Mouse (Mus musculus) E14TG2a.4 (cell line): ENCODE data around the gene Gli1.

Experiments used
- H3K27me3 ChIP-seq: 2 replicates; pipeline ENCODE4 v1.6.1; 2014; ENCODE audit warnings: low read length, control low read depth; ENCODE audit not compliant: insufficient read depth
- H3K36me3 ChIP-seq: 2 replicates; pipeline ENCODE4 v1.6.1; 2014; ENCODE audit warnings: low read length, control low read depth; ENCODE audit not compliant: insufficient read depth
- H3K4me1 ChIP-seq: replicated peaks from 2 replicates; pipeline ENCODE4 v1.6.1; 2014; ENCODE audit warnings: low read depth, low read length, control low read depth
- H3K4me3 ChIP-seq: replicated peaks from 2 replicates; pipeline ENCODE4 v1.5.1; 2014; ENCODE audit warnings: mild to moderate bottlenecking, low read length
- H3K9me3 ChIP-seq: 2 replicates; pipeline ENCODE4 v1.6.1; 2014; ENCODE audit warnings: low read length, control low read depth
- CTCF ChIP-seq: conservative IDR thresholded peaks from 2 replicates; pipeline ENCODE4 v1.5.1; 2014; ENCODE audit warnings: low read length
- NANOG ChIP-seq: IDR thresholded peaks from 2 replicates; pipeline ENCODE4 v1.6.1; 2014; ENCODE audit warnings: borderline replicate concordance, low read length, mixed read lengths
- POU5F1 ChIP-seq: IDR thresholded peaks from 2 replicates; pipeline ENCODE4 v1.6.1; 2014; ENCODE audit warnings: low read length, borderline replicate concordance

The Gli1 gene

DNA sequence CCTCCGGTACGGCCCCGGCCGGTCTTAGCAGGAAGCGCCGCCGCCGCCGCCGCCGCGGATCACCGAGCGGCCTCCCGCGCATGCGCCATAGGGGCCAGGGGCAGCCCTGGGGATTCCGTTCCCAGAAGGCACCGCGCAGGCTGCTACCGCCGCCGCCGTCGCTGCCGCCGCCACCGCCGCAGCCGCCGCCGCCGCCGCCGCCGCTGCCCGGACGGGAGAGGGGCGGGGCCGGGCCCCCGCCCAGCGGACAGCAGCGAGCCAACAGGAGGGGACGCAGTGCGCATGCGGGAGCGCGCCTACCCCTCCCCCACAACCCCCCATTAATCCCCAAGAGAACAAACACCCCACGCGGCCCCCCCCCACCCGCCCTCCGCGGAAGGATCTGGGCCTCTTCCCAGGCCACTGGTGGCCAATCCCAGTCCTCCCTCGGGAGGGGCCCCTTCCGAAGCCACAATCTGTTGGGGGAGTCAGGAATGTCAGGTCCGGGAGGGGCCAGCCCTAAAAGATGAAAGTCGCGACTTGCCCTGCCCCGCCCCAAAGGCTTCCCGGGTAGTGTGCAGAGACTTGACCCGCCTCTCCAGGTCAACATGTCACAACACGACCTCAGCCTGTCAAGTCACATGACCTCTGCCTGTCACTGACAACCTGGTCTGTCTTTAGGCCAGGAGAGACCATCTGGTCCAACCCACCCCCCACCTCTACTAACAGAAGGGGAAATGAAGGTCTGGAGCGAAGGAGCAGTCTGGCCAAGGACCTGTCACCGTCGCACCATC lies 52.8 kb downstream of the Gli1 start, which contains the start of gene Mbd6:
Gene Mbd6 (minus strand): TSS at position 219 of the 773 bp plus-strand sequence.
- TF ChIP-seq NANOG, result no peak
- TF ChIP-seq POU5F1, result no peak
- no peak for TF ChIP-seq CTCF
- H3K9me3 ChIP-seq, result no peaks in the 10 kb centered on the region
- peaks cover 61% of the 10 kb centered on the region for H3K36me3 ChIP-seq
- H3K27me3 ChIP-seq, result no peaks in the 10 kb centered on the region
- H3K4me3 ChIP-seq, result peak within 1 kb of the TSS; percentile 86
- H3K4me1 ChIP-seq, result peaks cover 81% of the 10 kb centered on the region

DNA sequence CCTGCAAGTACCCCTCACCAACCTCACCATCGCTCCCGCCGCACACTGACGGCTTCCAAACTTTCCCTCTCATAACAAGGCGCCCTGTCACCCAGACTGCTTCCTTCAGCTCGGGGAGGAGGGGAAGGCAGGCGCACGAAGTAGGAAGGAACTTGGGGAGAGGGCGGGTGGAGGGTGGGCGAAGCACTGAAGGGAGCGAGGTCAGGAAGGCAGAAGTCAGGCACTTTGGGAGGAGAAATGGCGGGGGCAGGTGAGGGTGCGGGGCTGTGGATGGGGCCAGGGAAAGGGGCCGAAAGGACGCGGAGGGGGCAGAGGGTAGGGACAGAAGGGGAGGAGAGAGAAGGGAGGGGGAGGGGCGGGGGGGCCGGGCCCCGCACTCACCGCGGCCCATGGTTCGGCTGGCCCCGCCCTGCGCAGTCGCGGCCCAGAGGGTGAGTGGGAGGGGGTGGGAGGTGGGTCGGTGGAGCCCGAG lies 53.4 kb downstream of the Gli1 start:
- peaks cover 61% of the 10 kb centered on the region for H3K36me3 ChIP-seq
- no peaks in the 10 kb centered on the region for H3K27me3 ChIP-seq
- peak overlapping the region; percentile 86 for H3K4me3 ChIP-seq
- H3K4me1 ChIP-seq, result peaks cover 86% of the 10 kb centered on the region
- no peaks in the 10 kb centered on the region for H3K9me3 ChIP-seq
- TF ChIP-seq CTCF, result no peak

DNA sequence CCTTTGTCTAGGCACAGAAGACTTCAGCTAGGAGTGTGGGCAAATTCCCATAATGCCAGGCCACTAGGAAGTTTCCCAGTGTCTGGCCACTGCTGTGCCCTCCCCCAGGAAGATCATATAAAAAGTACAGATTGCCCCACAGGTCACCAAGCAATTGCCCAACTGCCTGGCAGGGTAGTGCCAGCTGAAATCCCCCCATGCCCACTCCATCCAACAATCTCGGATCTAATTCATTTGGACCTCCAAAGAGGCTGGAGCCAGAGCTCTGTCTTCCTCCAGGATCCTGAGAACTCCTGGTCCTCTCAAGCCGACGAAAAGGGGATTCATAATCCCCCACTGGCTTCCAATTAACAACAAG lies 53.9 kb downstream of the Gli1 start:
- Histone ChIP-seq H3K4me3 (peak overlapping the region; percentile 86), H3K36me3 (peaks cover 61% of the 10 kb centered on the region), H3K27me3 (no peaks in the 10 kb centered on the region), H3K4me1 (peaks cover 86% of the 10 kb centered on the region), H3K9me3 (no peaks in the 10 kb centered on the region)
- no peak for TF ChIP-seq POU5F1
- TF ChIP-seq CTCF, result no peak
- no peak for TF ChIP-seq NANOG

DNA sequence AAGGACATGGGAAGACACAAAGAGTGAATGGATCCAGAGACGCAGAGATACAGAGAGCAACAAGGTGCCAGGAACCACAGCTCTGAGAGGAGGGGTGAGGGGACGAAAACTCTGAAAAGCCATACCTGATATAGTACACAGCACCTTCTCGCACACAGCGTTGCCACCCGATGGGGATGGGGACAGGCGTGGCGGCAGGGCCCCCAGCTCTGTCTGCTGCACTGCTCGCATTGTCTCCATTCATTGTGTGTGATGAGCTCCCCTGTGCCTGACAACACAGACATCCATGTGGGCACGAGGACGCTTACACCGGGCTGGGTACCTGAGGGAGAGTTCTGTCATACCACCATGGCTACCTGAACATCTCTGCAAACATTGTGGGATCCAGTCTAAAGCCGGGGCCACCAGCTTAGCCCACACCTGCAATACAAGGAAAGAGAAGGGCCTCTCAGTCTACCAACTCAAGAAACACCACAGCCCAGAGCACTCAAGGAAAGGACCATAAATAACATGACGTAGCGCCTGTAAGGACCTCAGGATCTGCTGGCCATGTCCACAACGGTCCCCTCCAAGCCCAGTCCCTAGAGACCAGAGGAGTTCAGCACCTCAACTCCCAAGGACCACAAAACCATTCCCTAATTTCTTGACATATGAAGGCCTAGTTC lies 54.4 kb downstream of the Gli1 start:
- no peaks in the 10 kb centered on the region for H3K9me3 ChIP-seq
- H3K4me3 ChIP-seq, result peak overlapping the region; percentile 86
- TF ChIP-seq POU5F1 (no peak), NANOG (no peak), CTCF (no peak)
- H3K36me3 ChIP-seq, result peaks cover 61% of the 10 kb centered on the region
- no peaks in the 10 kb centered on the region for H3K27me3 ChIP-seq
- H3K4me1 ChIP-seq, result peaks cover 87% of the 10 kb centered on the region

DNA sequence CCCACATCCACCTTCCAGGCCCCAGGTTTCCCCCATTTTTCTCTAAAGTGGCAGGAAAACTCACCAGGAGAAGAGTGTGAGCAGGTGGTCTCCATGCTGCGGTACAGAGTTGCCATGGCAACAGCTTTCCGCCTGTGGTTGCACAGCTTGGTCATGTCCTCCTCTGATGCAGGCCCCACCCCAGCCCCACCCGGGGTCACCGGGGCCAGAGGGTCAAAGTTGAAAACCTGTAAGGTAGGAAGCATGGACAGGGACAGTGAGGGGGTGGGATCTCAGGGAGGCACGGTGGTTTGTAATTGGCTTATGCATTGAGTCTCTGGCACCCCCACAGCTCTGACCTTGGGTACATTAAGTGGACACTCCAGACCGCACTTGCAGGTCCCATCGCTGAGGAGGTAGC lies 55.0 kb downstream of the Gli1 start:
- TF ChIP-seq CTCF (no peak), POU5F1 (no peak), NANOG (no peak)
- Histone ChIP-seq H3K27me3 (no peaks in the 10 kb centered on the region), H3K4me3 (peak overlapping the region; percentile 86; the same call in 1 of the 2 replicates), H3K4me1 (peaks cover 87% of the 10 kb centered on the region), H3K36me3 (peaks cover 64% of the 10 kb centered on the region), H3K9me3 (no peaks in the 10 kb centered on the region)

DNA sequence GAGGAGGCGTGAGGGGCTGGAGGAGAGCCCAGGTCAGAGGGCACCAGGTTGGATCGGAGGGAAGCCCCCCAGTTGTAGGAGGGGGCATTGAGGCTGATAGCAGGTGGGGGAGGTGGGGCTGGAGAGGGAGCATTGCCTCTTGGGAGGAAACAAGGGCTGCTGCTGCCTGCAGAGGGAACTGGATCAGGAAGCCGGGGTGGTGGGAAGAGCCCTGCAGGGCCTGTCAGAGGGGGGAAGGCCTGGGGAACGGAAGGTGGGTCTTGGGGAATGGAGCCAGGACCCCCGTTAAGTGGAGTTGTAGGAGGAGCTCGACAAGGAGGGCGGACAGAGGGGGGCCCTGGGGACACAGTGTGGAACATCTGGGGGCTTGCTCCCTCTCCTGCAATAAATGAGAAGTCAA lies 55.6 kb downstream of the Gli1 start:
- Histone ChIP-seq H3K9me3 (no peaks in the 10 kb centered on the region), H3K4me1 (peaks cover 87% of the 10 kb centered on the region)

DNA sequence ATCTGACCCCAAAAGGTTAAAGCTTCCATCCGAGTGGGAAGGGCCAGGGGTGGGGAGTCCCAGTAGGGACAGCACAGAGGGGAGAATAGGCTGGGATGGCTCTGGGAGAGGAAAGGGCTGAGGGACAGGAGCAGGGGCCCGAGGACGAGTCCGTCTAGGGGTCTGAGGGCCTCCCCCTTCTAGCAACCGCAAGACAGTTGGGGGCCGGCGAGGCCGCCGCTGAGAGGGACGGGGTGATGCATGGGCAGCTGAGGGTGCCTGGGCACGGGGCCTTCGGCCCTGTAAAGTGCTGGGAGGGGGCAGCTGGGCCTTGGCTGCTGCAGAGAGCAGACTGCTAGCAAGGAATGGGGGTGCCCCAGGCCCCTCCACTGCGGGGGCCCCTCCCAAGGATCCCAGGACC lies 56.1 kb downstream of the Gli1 start:
- H3K4me3 ChIP-seq, result peak overlapping the region; percentile 35
- H3K9me3 ChIP-seq, result no peaks in the 10 kb centered on the region
- H3K27me3 ChIP-seq, result no peaks in the 10 kb centered on the region
- no peak for TF ChIP-seq CTCF
- TF ChIP-seq POU5F1, result no peak
- TF ChIP-seq NANOG, result no peak
- H3K4me1 ChIP-seq, result peaks cover 88% of the 10 kb centered on the region
- peaks cover 71% of the 10 kb centered on the region for H3K36me3 ChIP-seq

More for the DNA sequence above, 55.6 kb downstream of the Gli1 start:
- peak overlapping the region; percentile 86; the same call in 1 of the 2 replicates for H3K4me3 ChIP-seq
- H3K36me3 ChIP-seq, result peaks cover 66% of the 10 kb centered on the region
- no peaks in the 10 kb centered on the region for H3K27me3 ChIP-seq
- TF ChIP-seq POU5F1, result no peak
- no peak for TF ChIP-seq NANOG
- TF ChIP-seq CTCF, result no peak

DNA sequence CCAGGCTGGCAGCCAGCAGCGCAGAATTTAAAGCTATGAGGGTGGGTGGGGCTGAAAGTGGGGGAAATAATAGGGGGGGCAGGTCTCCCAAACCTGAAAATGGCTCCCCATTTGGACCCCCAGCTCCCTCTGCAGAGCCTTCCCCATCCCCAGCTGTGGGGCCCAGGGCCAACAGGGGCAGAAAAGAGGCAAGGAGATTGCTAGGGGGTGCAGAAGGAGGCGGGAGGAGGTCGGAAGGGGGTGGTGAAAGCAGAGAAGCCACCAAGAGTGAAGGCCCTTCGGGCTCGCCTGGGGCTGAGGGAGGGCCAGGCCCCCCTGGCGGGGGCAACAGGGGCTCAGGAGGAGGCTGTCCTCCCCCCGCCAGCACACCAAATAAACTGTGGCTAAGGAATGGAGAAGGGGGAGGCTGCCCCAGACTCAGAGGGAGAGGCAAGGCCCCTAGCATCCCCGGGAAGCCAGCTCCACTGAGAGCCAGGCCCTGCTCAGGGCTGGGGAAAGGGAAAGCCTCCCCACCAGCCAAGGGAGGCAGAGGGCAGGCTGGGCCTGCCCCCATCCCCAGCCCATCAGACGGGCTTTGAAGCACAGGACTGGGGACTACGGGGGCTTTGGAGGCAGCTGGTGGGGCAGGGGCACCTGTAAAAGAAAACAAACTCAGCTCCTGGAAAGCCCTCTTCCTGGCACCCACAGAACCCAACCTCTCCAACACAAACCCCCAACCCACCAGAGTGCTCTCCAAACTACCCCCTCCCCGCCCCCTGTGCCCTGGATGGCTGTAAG lies 56.9 kb downstream of the Gli1 start:
- Histone ChIP-seq H3K9me3 (no peaks in the 10 kb centered on the region), H3K4me3 (peak overlapping the region; percentile 35), H3K27me3 (no peaks in the 10 kb centered on the region), H3K4me1 (peaks cover 90% of the 10 kb centered on the region), H3K36me3 (peaks cover 79% of the 10 kb centered on the region)
- TF ChIP-seq POU5F1 (no peak), CTCF (no peak), NANOG (no peak)
